Mouse (Mus musculus) liver, adult 2 months (tissue): ENCODE data around the gene Srgap3. TPM values are rescaled to one million over a fixed set of nuclear protein-coding genes. Genes with fewer than 3 reads are reported as not detected.
"Not testable (repeated sequence)": the region's sequence is repeated elsewhere in the genome, so short reads cannot be mapped to it uniquely, and the experiment has no call there.

ENCODE experiments used
- DNase-seq: peaks from one replicate; pipeline ENCODE4 v3.0.0-alpha.2; 2011; ENCODE audit warnings: low read depth, low spot score; ENCODE audit errors: extremely low read depth
- H3K27ac ChIP-seq: fragments of 200-500 bp; replicated peaks from 2 replicates; pipeline ENCODE4 v1.5.1; 2012; ENCODE audit warnings: low read depth, mild to moderate bottlenecking, control low read depth, inconsistent platforms, low read length; ENCODE audit not compliant: insufficient read depth
- H3K27me3 ChIP-seq: fragments of 200-500 bp; 2 replicates; pipeline ENCODE4 v1.6.1; 2012; ENCODE audit warnings: mild to moderate bottlenecking, moderate library complexity, low read length, inconsistent platforms; ENCODE audit not compliant: control insufficient read depth, insufficient read depth
- H3K36me3 ChIP-seq: fragments of 200-500 bp; 2 replicates; pipeline ENCODE4 v1.6.1; 2012; ENCODE audit warnings: low read length, inconsistent platforms; ENCODE audit not compliant: control insufficient read depth, insufficient read depth
- H3K4me1 ChIP-seq: fragments of 200-500 bp; 2 replicates; pipeline ENCODE4 v1.6.1; 2011; ENCODE audit warnings: low read length; ENCODE audit not compliant: control insufficient read depth, insufficient read depth
- H3K4me3 ChIP-seq: fragments of 200-500 bp; 2 replicates; pipeline ENCODE4 v1.5.1; 2011; ENCODE audit warnings: low read depth, mild to moderate bottlenecking, control low read depth, low read length, moderate library complexity; ENCODE audit not compliant: insufficient read depth
- H3K79me2 ChIP-seq: fragments of 200-500 bp; 2 replicates; pipeline ENCODE4 v1.6.1; 2012; ENCODE audit warnings: inconsistent platforms, mild to moderate bottlenecking, low read length, moderate library complexity; ENCODE audit not compliant: control insufficient read depth, insufficient read depth
- H3K9ac ChIP-seq: fragments of 200-500 bp; 2 replicates; pipeline ENCODE4 v1.6.1; 2012; ENCODE audit warnings: low read depth, mild to moderate bottlenecking, control low read depth, inconsistent platforms, low read length
- CTCF ChIP-seq: fragments of 200-500 bp; IDR thresholded peaks from 2 replicates; pipeline ENCODE4 v1.5.1; 2011; ENCODE audit warnings: low read depth, low read length, control low read depth
- POLR2A ChIP-seq: fragments of 200-500 bp; IDR thresholded peaks from 2 replicates; pipeline ENCODE4 v1.6.1; 2011; ENCODE audit warnings: low read length, control low read depth; ENCODE audit not compliant: insufficient read depth; ENCODE audit errors: extremely low read depth
- WGBS: fragments of 180-500 bp; shearing (Covaris S2); methylation state at CpG from one replicate; pipeline ENCODE4 v1.1.7; 2018; 5-methylcytosine and 5-hydroxymethylcytosine counted together
- polyA plus RNA-seq: library from polyadenylated mRNA; depleted of rRNA; stranded (reverse); fragments of >200 nt; gene quantifications from 2 replicates; pipeline ENCODE4 v1.2.3, GENCODE M21; 2012
- total RNA-seq: library from RNA; depleted of rRNA; stranded (reverse); fragments of >200 nt; gene quantifications from 2 replicates; pipeline ENCODE4 v1.2.3, GENCODE M21; 2014

The Srgap3 gene
- total and polyA plus RNA-seq, 2 experiments = 0.69 to 0.83 TPM

DNA sequence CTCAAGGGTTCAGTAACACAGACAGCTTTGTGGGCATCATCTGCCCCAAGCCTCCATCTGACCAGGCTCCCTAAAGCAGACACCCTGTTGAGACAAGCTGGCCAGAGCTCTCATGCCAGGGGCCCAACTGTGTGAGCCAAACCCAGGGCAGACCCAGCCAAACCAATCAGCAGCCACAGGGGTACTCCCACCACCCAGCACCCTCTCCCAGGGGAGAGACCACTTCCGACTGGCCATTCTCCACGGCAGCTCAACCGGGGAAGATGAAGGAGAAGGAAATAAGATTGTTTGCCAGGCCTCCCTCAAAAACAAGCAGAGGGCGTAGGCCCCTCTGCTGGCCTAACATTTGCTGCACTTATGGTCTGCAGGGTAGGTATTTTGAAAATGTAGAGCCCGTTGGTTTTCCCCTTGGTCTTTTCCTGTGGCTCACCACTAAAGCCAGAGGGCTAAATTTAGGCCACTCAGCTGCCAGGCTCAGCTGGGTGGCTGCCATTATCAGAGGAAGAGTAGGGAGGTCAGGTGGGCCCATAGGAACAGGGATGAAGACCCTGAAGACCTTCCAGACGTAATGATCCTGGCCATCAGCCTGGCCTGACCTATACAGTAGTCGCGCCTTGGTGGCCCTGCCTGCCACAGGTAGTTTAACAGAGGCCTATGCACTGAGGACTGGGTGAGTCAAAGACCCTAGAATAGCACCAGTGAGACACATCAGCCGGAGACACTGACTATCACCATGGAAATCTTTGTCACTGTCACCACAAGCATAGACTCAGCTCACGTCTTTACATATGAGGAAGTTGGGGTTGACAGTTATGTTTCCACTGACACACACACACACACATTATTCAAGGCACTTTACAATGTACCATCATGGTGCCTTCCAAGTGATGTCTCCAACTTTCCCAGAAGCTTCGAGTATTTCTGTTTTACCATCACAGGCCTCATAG, 85.4 kb downstream of the Srgap3 start:
- no peaks in the 10 kb centered on the region for H3K36me3 ChIP-seq
- WGBS = 88% methylated on average over 11 of the region's 11 CpGs
- H3K27me3 ChIP-seq = no peaks in the 10 kb centered on the region
- H3K4me1 ChIP-seq = no peaks in the 10 kb centered on the region
- no peak for DNase-seq
- no peak overlapping the region for H3K9ac ChIP-seq
- TF ChIP-seq POLR2A = no peak
- TF ChIP-seq CTCF = no peak
- H3K79me2 ChIP-seq = no peaks in the 10 kb centered on the region
- H3K27ac ChIP-seq = no peak overlapping the region
- no peak overlapping the region for H3K4me3 ChIP-seq

DNA sequence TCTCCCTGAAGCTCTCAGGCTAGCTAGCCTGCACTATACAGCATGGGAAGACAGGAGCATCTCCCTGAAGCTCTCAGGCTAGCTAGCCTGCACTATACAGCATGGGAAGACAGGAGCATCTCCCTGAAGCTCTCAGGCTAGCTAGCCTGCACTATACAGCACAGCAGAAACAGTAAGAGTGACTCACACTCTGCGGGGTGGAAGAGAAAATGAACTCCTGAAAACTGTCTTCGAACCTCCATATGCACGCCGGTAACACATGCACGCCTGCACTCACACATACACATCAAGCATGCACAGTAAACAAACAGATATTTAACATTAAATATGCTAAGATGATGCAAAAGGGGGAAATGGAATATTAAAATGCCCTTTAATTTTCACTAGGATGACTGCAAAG, 86.8 kb downstream of the Srgap3 start:
- WGBS = 95% methylated on average over 5 of the region's 5 CpGs
- H3K27me3 ChIP-seq, H3K36me3 ChIP-seq, H3K4me1 ChIP-seq, H3K27ac ChIP-seq, H3K79me2 ChIP-seq, DNase-seq, H3K9ac ChIP-seq, H3K4me3 ChIP-seq: not testable (repeated sequence)

DNA sequence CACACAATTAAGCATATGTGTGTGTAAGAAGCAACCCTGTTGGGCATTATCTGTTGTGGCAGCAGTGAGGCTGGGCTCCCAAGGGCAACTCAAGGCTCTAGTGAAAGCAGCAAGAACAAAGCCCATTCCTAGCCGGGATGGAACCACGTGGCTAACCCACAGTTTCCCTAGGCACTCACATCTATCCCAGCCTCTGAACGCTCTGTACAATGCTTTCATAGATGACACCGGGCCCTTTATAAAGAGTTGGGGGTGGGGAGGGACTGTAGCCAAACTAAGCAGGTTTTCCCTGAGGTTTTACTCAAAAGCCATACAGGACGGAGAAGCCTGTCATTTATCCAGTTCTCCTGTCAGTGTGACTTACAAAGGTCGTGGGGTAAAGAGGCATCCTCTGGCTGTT, 90.0 kb downstream of the Srgap3 start:
- WGBS = 76% methylated on average over 6 of the region's 6 CpGs
- Histone ChIP-seq H3K27ac (no peak overlapping the region), H3K79me2 (no peaks in the 10 kb centered on the region), H3K9ac (no peak overlapping the region), H3K4me3 (no peak overlapping the region), H3K36me3 (no peaks in the 10 kb centered on the region), H3K4me1 (no peaks in the 10 kb centered on the region), H3K27me3 (no peaks in the 10 kb centered on the region)
- DNase-seq = no peak
- TF ChIP-seq POLR2A (no peak), CTCF (no peak)

DNA sequence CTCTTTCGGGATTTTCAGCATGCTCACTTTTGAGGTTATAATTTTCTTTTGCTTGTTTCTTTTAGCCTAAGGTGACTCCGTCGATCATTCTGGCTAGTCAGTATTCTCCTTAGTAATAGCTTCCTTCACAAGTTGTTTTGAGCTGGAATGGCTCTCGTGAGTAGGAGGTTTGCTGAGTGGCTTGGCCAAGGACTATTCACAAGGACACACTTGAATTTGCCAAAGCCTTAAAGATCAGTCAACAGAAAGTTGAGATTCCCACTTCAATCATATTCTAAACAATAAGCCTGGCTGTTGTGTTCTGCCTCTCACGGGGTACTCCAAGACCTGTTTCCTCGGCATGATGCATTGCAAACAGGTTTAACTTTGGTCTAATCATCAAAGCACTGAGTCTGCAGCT, 91.9 kb downstream of the Srgap3 start:
- Histone ChIP-seq H3K27me3 (no peaks in the 10 kb centered on the region), H3K4me3 (no peak overlapping the region), H3K4me1 (no peaks in the 10 kb centered on the region), H3K27ac (no peak overlapping the region), H3K9ac (no peak overlapping the region), H3K79me2 (no peaks in the 10 kb centered on the region), H3K36me3 (no peaks in the 10 kb centered on the region)
- no peak for DNase-seq
- TF ChIP-seq CTCF = no peak
- TF ChIP-seq POLR2A = no peak
- 88% methylated on average over 6 of the region's 6 CpGs for WGBS

DNA sequence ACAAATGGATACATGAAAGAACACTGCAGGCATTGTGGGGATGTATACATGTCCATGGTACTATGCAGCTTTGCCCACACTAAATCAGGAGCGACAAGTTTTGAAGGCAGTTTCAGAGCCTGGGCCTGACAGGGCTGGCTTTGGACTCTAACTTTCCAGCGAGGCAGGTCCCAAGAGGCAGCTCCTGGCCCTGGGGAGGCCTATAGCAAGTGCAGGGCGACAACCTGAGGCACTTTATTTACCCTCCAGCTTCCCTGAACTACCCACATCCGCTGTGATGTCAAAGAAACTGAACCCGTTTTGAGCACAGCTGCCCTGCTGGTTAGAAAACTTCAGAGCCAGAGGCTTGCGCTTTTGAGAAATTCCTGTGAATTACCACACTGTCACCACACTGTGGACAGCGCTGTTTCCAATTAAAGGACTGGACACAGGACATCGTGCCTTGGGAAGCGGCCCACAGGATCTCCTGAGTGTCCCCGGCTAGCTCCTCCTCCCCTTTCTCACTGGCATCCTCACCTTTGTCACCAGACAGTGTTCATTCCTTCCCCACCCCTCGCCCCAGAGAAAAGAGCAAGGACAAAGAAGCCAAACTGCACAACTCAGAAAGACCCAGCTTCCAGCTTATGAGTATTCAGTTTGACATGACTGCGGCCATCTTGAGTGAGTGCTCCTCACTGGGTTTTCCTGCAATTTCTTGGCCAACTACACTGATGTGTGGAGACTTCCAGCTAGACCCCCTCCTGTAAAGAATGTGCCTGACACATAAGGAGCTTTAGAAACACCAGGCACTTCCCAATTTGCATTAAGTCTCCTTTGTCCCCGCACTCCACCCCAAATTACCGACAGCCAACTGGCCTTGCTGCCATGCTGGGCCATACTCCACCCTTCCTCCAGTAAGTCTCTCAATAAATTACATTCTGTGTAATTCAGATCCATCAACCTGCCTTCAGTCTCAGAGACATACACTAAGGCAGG, 94.5 kb downstream of the Srgap3 start:
- H3K27me3 ChIP-seq = no peaks in the 10 kb centered on the region
- H3K36me3 ChIP-seq = no peaks in the 10 kb centered on the region
- WGBS = 78% methylated on average over 14 of the region's 14 CpGs
- no peak overlapping the region for H3K9ac ChIP-seq
- H3K4me3 ChIP-seq = no peak overlapping the region
- no peaks in the 10 kb centered on the region for H3K4me1 ChIP-seq
- H3K27ac ChIP-seq = no peak overlapping the region
- DNase-seq = no peak
- TF ChIP-seq CTCF (no peak), POLR2A (no peak)
- no peaks in the 10 kb centered on the region for H3K79me2 ChIP-seq
